Mouse (Mus musculus) MEL (cell line): ENCODE measurements around the gene Tdo2. TPM values are rescaled to one million over a fixed set of nuclear protein-coding genes. Genes with fewer than 3 reads are reported as not detected.

Source experiments
- DNase-seq: peaks from one replicate; pipeline ENCODE4 v3.0.0; 2011; ENCODE audit warnings: low read depth, low spot score
- H3K27ac ChIP-seq: 2 replicates; pipeline ENCODE4 v1.5.1; 2012; ENCODE audit warnings: low read depth, mild to moderate bottlenecking, control low read depth, low read length, moderate library complexity; ENCODE audit not compliant: control insufficient read depth
- H3K27me3 ChIP-seq, 2 experiments: fragments of 150-350 bp in 1 of 2; sonication (generic) in 1 of 2; 2 replicates each; pipeline ENCODE4 v1.6.1; 2012; ENCODE audit warnings: low read length in 2 of 2, mild to moderate bottlenecking in 2 of 2, improper control_type of control experiment in 1 of 2, moderate library complexity in 1 of 2; ENCODE audit not compliant: insufficient read depth in 2 of 2, control insufficient read depth in 1 of 2
- H3K36me3 ChIP-seq, 2 experiments: 2 replicates each; pipeline ENCODE4 v1.6.1; 2012 to 2014; ENCODE audit warnings: low read length in 2 of 2, improper control_type of control experiment in 1 of 2, inconsistent platforms in 1 of 2, mild to moderate bottlenecking in 1 of 2; ENCODE audit not compliant: insufficient read depth in 2 of 2, control insufficient read depth in 1 of 2
- H3K4me1 ChIP-seq, 2 experiments: fragments of 150-350 bp in 1 of 2; sonication (generic) in 1 of 2; 2 replicates each; pipeline ENCODE4 v1.6.1; 2012; ENCODE audit warnings: low read length in 2 of 2, improper control_type of control experiment in 1 of 2, mild to moderate bottlenecking in 1 of 2; ENCODE audit not compliant: insufficient read depth in 2 of 2, control insufficient read depth in 1 of 2
- H3K4me3 ChIP-seq, 2 experiments: fragments of 150-350 bp in 1 of 2; sonication (generic) in 1 of 2; 2 replicates each; pipeline ENCODE4 v1.5.1; 2012; ENCODE audit warnings: low read depth in 2 of 2, low read length in 2 of 2, mild to moderate bottlenecking in 2 of 2, moderate library complexity in 2 of 2, control low read depth in 1 of 2, improper control_type of control experiment in 1 of 2; ENCODE audit not compliant: control insufficient read depth in 1 of 2, insufficient read depth in 1 of 2
- H3K79me2 ChIP-seq: 2 replicates; pipeline ENCODE4 v1.6.1; 2012; ENCODE audit warnings: mild to moderate bottlenecking, low read length, moderate library complexity; ENCODE audit not compliant: control insufficient read depth, poor library complexity, insufficient read depth
- H3K9ac ChIP-seq: 2 replicates; pipeline ENCODE4 v1.6.1; 2012; ENCODE audit warnings: low read depth, mild to moderate bottlenecking, control low read depth, low read length, moderate library complexity; ENCODE audit not compliant: control insufficient read depth, poor library complexity, severe bottlenecking
- H3K9me3 ChIP-seq: fragments of 150-350 bp; sonication (generic); replicated peaks from 2 replicates; pipeline ENCODE4 v1.6.1; 2012; ENCODE audit warnings: mild to moderate bottlenecking, low read length, improper control_type of control experiment, moderate library complexity; ENCODE audit not compliant: insufficient read depth
- CHD1 ChIP-seq: IDR thresholded peaks from 2 replicates; pipeline ENCODE4 v1.6.1; 2012; ENCODE audit warnings: low read depth, mild to moderate bottlenecking, inconsistent platforms, low read length, improper control_type of control experiment
- CTCF ChIP-seq, 3 experiments: IDR thresholded peaks in 2 of 3; conservative IDR thresholded peaks in 1 of 3; 2 replicates each; pipeline ENCODE4 v1.5.1; 2011 to 2012; ENCODE audit warnings: low read length in 3 of 3, low read depth in 2 of 3, mild to moderate bottlenecking in 2 of 3, improper control_type of control experiment in 1 of 3, inconsistent platforms in 1 of 3, mixed read lengths in 1 of 3, moderate library complexity in 1 of 3; ENCODE audit not compliant: control insufficient read depth in 1 of 3, insufficient read depth in 1 of 3, poor library complexity in 1 of 3, severe bottlenecking in 1 of 3
- E2F4 ChIP-seq: IDR thresholded peaks from 2 replicates; pipeline ENCODE4 v1.6.1; 2011; ENCODE audit warnings: low read depth, low read length, improper control_type of control experiment, borderline replicate concordance
- ELF1 ChIP-seq: IDR thresholded peaks from 2 replicates; pipeline ENCODE4 v1.6.1; 2014; ENCODE audit warnings: low read depth, mild to moderate bottlenecking, inconsistent platforms, low read length, improper control_type of control experiment, moderate library complexity
- EP300 ChIP-seq, 2 experiments: IDR thresholded peaks; 2 replicates each; pipeline ENCODE4 v1.6.1; 2011; ENCODE audit warnings: improper control_type of control experiment in 2 of 2, low read length in 2 of 2, low read depth in 1 of 2, mild to moderate bottlenecking in 1 of 2
- ETS1 ChIP-seq: IDR thresholded peaks from 2 replicates; pipeline ENCODE4 v1.6.1; 2012; ENCODE audit warnings: low read depth, mild to moderate bottlenecking, inconsistent platforms, low read length, improper control_type of control experiment, moderate library complexity
- GABPA ChIP-seq: IDR thresholded peaks from 2 replicates; pipeline ENCODE4 v1.6.1; 2012; ENCODE audit warnings: low read depth, mild to moderate bottlenecking, inconsistent platforms, low read length, improper control_type of control experiment, moderate library complexity
- GATA1 ChIP-seq: IDR thresholded peaks from 2 replicates; pipeline ENCODE4 v1.6.1; 2011; ENCODE audit warnings: low read depth, low read length, improper control_type of control experiment
- MAFK ChIP-seq: IDR thresholded peaks from 2 replicates; pipeline ENCODE4 v1.6.1; 2011; ENCODE audit warnings: low read depth, mild to moderate bottlenecking, low read length, improper control_type of control experiment, borderline replicate concordance
- MEF2A ChIP-seq: IDR thresholded peaks from 2 replicates; pipeline ENCODE4 v1.6.1; 2014; ENCODE audit warnings: low read depth, mild to moderate bottlenecking, inconsistent platforms, low read length, improper control_type of control experiment; ENCODE audit not compliant: poor library complexity, insufficient replicate concordance, severe bottlenecking; ENCODE audit errors: extremely low read depth
- MXI1 ChIP-seq: IDR thresholded peaks from 2 replicates; pipeline ENCODE4 v1.6.1; 2011; ENCODE audit warnings: mild to moderate bottlenecking, low read depth, low read length, improper control_type of control experiment
- MYB ChIP-seq: IDR thresholded peaks from 2 replicates; pipeline ENCODE4 v1.6.1; 2011; ENCODE audit warnings: mild to moderate bottlenecking, low read depth, low read length, improper control_type of control experiment
- NELFE ChIP-seq: IDR thresholded peaks from 2 replicates; pipeline ENCODE4 v1.6.1; 2011; ENCODE audit warnings: low read depth, low read length, improper control_type of control experiment
- POLR2A ChIP-seq, 2 experiments: IDR thresholded peaks; 2 replicates each; pipeline ENCODE4 v1.6.1; 2011 to 2012; ENCODE audit warnings: low read length in 2 of 2, mild to moderate bottlenecking in 2 of 2, control low read depth in 1 of 2, improper control_type of control experiment in 1 of 2, low read depth in 1 of 2, moderate library complexity in 1 of 2; ENCODE audit not compliant: control insufficient read depth in 1 of 2, insufficient read depth in 1 of 2, poor library complexity in 1 of 2
- POLR2AphosphoS2 ChIP-seq: IDR thresholded peaks from 2 replicates; pipeline ENCODE4 v1.6.1; 2011; ENCODE audit warnings: low read length, improper control_type of control experiment
- POLR2AphosphoS5 ChIP-seq: IDR thresholded peaks from 2 replicates; pipeline ENCODE4 v1.6.1; 2012; ENCODE audit warnings: low read depth, borderline replicate concordance, mild to moderate bottlenecking, inconsistent platforms, low read length, moderate library complexity, mixed read lengths
- SIN3A ChIP-seq: IDR thresholded peaks from 2 replicates; pipeline ENCODE4 v1.6.1; 2012; ENCODE audit warnings: low read length, improper control_type of control experiment, inconsistent platforms
- SMC3 ChIP-seq: IDR thresholded peaks from 2 replicates; pipeline ENCODE4 v1.6.1; 2011; ENCODE audit warnings: low read depth, low read length, improper control_type of control experiment
- TCF12 ChIP-seq: IDR thresholded peaks from 2 replicates; pipeline ENCODE4 v1.6.1; 2014; ENCODE audit warnings: low read depth, mild to moderate bottlenecking, inconsistent platforms, low read length, improper control_type of control experiment, moderate library complexity
- UBTF ChIP-seq: IDR thresholded peaks from 2 replicates; pipeline ENCODE4 v1.6.1; 2012; ENCODE audit warnings: low read depth, mild to moderate bottlenecking, inconsistent platforms, low read length, improper control_type of control experiment, moderate library complexity, borderline replicate concordance; ENCODE audit not compliant: insufficient read depth
- USF2 ChIP-seq, 2 experiments: IDR thresholded peaks; 2 replicates each; pipeline ENCODE4 v1.6.1; 2011 to 2012; ENCODE audit warnings: improper control_type of control experiment in 2 of 2, low read length in 2 of 2, borderline replicate concordance in 1 of 2, inconsistent platforms in 1 of 2, low read depth in 1 of 2, mild to moderate bottlenecking in 1 of 2; ENCODE audit not compliant: insufficient read depth in 1 of 2
- ZMIZ1 ChIP-seq: IDR thresholded peaks from 2 replicates; pipeline ENCODE4 v1.6.1; 2012; ENCODE audit warnings: low read depth, mild to moderate bottlenecking, inconsistent platforms, low read length, improper control_type of control experiment, moderate library complexity
- polyA plus RNA-seq, 2 experiments: library from polyadenylated mRNA; stranded (reverse) in 1 of 2; unstranded in 1 of 2; fragments of >175 nt in 1 of 2; fragments of >200 nt in 1 of 2; gene quantifications; 2 replicates each; pipeline versions ENCODE4 v1.2.1 to v1.2.4; 2012; ENCODE audit warnings: low replicate concordance in 2 of 2, low read depth in 1 of 2; ENCODE audit not compliant: insufficient read length in 2 of 2, insufficient read depth in 1 of 2, missing spikeins in 1 of 2
- total RNA-seq: library from RNA; depleted of rRNA; stranded (reverse); fragments of 300-350 nt; gene quantifications from 2 replicates; pipeline ENCODE4 v1.2.3, GENCODE M21; 2012; rRNA removed

Tdo2 gene
- total RNA-seq (not detected in 2 replicates), polyA plus RNA-seq (not detected)

- Histone ChIP-seq H3K4me3 (no peak within 1 kb of the TSS), H3K9ac (no peak within 1 kb of the TSS), H3K36me3 (no peaks in the 10 kb centered on the region), H3K79me2 (no peaks in the 10 kb centered on the region), H3K4me1 (no peaks in the 10 kb centered on the region), H3K27ac (no peak within 1 kb of the TSS), H3K27me3 (no peaks in the 10 kb centered on the region), H3K9me3 (no peaks in the 10 kb centered on the region)
- TF ChIP-seq MXI1 = no peak
- no peak for TF ChIP-seq POLR2A (IDR thresholded peaks at IDR 0.05; ENCODE audit: control insufficient read depth in 1 of 2, insufficient read depth in 1 of 2, low read depth in 1 of 2, low read length in 2 of 2, poor library complexity in 1 of 2)
- TF ChIP-seq MAFK = no peak
- TF ChIP-seq NELFE = no peak
- TF ChIP-seq TCF12 = no peak
- DNase-seq = no peak
These were observed at the start of gene Tdo2 for GRCm38 (mm10) chr3:81976102-81976501. Gene Tdo2 (minus strand): TSS chr3:81976202.

- Histone ChIP-seq H3K9ac (no peak overlapping the region), H3K9me3 (no peaks in the 10 kb centered on the region), H3K4me1 (no peaks in the 10 kb centered on the region), H3K36me3 (no peaks in the 10 kb centered on the region), H3K27ac (no peak overlapping the region), H3K27me3 (no peaks in the 10 kb centered on the region), H3K79me2 (no peaks in the 10 kb centered on the region), H3K4me3 (no peak overlapping the region)
- DNase-seq = no peak
- TF ChIP-seq POLR2AphosphoS2 (no peak), MEF2A (no peak), MAFK (no peak), POLR2AphosphoS5 (no peak), UBTF (no peak), USF2 (IDR thresholded peaks at IDR 0.05; ENCODE audit: borderline replicate concordance in 1 of 2, insufficient read depth in 1 of 2, low read depth in 1 of 2, low read length in 2 of 2) (no peak), CHD1 (no peak), EP300 (IDR thresholded peaks at IDR 0.05; ENCODE audit: low read depth in 1 of 2, low read length in 2 of 2) (no peak), ELF1 (no peak), GATA1 (no peak), SMC3 (no peak), E2F4 (no peak), GABPA (no peak), MYB (no peak), ETS1 (no peak), ZMIZ1 (no peak), SIN3A (no peak), CTCF (IDR thresholded peaks at IDR 0.05 in 2 of 3, conservative IDR thresholded peaks at IDR 0.05 in 1 of 3; ENCODE audit: control insufficient read depth in 1 of 3, insufficient read depth in 1 of 3, low read depth in 2 of 3, low read length in 3 of 3, poor library complexity in 1 of 3, severe bottlenecking in 1 of 3) (no peak)
These were observed 47.1 kb upstream of the Tdo2 start for GRCm38 (mm10) chr3:82023065-82023464.
